Mouse (Mus musculus) urinary bladder, postnatal 0 days (tissue): ENCODE results near the gene Gjb3. TPM values are rescaled to one million over a fixed set of nuclear protein-coding genes. Genes with fewer than 3 reads are reported as not detected.

Source experiments
- polyA plus RNA-seq: library from polyadenylated mRNA; unstranded; fragments of >200 nt; fragmentation: Nextera tagmentation; extraction: Ambion mirVana; gene quantifications from 2 replicates; pipeline ENCODE4 v1.2.1, GENCODE M21; 2015

The Gjb3 gene
- polyA plus RNA-seq, result 13.4 and 13.7 TPM in 2 replicates

DNA sequence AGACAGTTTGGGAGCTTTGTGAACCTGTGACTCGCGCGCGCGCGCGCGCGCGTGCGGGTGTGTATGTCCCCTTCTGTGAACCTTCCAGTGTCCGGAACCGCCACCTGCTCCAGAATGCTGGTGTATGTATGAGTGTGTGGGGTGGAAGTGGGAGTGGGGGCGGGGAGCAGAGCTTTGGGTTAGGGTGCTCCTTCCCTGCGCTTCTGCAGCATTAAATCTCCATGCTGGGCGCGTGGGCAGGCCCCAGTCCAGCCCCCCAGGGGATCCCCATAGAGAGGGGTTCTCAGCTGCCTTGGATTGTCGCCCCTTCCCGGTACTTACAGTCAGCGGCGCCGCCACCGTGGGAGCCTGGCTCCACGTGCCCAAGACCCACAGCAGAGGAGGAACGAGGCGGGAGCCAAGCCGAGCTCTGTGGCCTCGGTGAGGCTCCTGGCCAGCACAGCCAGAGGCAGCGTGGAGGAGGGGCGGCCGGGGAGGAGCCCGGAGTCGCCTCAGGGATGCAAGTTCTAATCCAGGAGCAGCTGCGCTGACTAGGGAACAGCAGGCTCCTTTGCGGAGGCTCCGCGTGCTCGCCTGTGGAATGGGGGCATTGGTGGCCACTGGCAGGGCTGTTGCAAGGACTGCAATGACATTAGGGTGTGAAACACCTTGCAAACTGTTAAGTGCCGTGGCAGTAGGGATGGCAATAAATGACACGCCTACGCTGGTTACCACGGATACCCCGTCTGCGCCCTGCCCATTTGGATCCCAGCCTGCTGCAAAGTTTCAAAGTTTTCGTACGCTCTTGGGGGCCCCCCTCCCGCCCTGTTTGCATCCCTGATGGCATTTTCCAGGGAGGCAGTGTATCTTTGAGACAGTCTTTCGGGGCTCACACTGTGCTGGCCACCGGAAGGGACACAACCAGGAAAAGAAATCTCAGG is at the start of gene Gjb3:
Gene Gjb3 (minus strand): TSS at position 664 of the 920 bp plus-strand sequence.

DNA sequence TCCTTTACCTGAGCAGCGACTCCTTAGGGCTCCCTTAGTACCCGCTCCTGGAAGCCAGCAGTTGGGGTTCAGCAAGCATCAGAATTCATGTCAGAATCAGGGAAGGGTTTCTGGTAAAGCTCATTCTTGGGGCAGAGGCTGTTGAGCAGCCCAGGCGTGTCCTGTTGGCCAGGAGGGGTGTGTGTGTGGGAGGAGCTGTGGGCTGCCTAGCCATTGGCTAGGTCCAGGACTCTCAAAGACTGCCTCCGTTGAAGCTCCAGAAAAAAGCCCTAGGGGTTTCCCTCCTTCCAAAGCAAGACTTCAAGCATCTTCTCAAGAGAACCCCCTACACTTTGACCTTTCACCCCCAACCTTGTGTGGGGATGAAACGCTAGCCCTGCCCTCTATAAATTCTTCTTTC is 27.4 kb upstream of the Gjb3 start, which contains the start of gene Gjb5:
Gene Gjb5 (minus strand): TSS at position 164 of the 400 bp plus-strand sequence.

DNA sequence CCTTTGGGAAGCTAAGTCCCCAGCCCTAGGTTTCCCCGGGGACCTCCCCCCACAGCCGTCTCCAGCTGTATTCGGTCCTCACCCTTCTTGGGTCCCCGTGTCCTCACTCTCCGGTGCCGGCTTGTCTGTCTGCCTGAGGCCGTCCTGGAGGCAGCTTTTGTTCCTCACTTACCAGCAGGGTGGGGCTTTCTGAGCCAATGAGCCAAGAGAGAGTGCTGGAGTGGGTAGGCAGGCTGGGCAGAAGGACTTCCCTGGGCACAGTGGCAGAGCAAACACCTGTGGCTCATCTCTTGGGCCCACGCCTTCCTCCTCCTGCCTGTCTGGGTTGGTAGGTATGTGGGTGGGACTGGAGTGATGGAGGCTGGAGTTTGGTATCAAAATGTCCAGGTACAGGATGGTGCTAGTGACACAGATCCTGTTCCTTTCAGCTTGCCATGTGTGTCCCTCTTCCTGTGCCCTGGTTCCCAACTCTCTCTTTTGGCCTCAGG is 23.4 kb upstream of the Gjb3 start, which contains the start of gene Gjb4:
Gene Gjb4 (minus strand): TSS at position 131 of the 488 bp plus-strand sequence.

DNA sequence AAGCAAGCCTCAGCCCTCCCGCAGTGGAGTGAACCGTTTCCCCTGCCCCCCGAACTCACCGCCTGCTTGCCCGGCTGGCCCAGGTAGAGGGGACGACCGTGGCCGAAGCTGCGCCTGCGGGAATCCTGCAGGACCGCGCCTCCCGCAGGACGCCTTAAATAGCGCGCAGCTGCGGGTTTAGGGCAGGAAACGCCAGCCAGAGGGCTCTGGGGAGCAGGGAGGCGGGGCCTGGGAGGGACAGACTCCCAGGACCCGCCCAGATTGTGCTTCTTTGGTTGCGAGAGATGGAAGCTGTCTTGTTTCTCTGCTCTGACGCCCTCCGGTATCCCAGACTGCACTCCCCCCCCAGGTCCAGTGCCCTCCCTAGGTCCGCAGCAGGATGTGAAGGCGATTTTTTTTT is 16.8 kb downstream of the Gjb3 start, which contains the start of gene Gja4:
Gene Gja4 (minus strand): TSS at position 179 of the 400 bp plus-strand sequence.

Other genes starting within 250 kb of the Gjb3 start
- gene Tmem35b, start 207.2 kb downstream of the Gjb3 start, polyA plus RNA-seq, result 15.6 and 15.7 TPM in 2 replicates
- 0.05 and 0.08 TPM in 2 replicates for gene Dlgap3, start 161.6 kb downstream of the Gjb3 start, polyA plus RNA-seq
- 48.7 and 51.0 TPM in 2 replicates for gene Smim12, start 87.1 kb downstream of the Gjb3 start, polyA plus RNA-seq
- 8.7 and 10.8 TPM in 2 replicates for gene Gja4, start 16.8 kb downstream of the Gjb3 start, polyA plus RNA-seq
- 1.9 and 4.2 TPM in 2 replicates for gene Gjb4, start 23.2 kb upstream of the Gjb3 start, polyA plus RNA-seq
- gene Gjb5, start 27.3 kb upstream of the Gjb3 start, polyA plus RNA-seq, result 11.5 and 13.4 TPM in 2 replicates